Mouse (Mus musculus) thymus, postnatal 10 days (tissue): ENCODE measurements around the gene Sptbn1.

Experiments
- DNase-seq, 2 experiments: peaks; one replicate each; pipeline ENCODE4 v3.0.0; 2021; ENCODE audit warnings: low spot score in 2 of 2

Gene Sptbn1

DNA sequence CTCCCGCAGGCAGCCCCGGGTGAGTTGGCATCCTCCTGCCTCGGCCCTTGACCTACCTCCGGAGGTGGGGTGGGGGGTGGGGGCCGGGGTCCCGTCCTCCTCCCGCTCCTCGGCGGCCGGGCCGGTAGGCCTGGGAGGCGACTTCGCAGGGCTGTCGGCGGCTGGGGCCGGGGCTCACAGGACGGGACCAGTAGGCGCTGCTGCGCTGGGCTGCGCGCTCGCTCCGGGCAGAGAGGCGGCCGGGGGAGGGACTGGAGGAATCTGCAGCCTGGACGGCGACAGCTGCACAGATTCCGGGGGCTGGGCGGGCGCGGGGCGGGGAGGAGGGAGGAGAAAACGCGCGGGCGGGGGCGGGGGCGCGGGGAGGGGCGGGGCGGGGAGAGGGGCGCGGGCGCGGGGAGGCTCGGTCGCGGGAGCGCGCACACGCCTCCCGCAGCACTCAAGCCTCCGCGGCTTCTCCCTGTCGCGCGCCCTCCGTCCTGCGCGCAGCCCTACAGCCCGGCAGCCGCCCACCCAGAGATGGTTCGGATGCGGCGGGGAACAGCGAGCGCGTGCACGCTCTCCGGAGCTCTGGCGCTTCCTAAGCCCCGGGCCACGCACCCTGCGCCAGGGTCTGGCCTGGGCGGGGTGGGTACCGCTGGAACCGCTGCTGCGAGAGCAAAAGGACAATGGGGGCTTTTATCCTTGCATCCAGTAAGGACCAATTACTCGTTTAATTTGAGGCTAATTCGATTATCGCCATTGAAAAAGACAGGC lies at the start of gene Sptbn1:
TSS of gene Sptbn1 (minus strand) at position 284 of the 756 bp plus-strand sequence.
- DNase-seq: peak; percentile 8 to 29

DNA sequence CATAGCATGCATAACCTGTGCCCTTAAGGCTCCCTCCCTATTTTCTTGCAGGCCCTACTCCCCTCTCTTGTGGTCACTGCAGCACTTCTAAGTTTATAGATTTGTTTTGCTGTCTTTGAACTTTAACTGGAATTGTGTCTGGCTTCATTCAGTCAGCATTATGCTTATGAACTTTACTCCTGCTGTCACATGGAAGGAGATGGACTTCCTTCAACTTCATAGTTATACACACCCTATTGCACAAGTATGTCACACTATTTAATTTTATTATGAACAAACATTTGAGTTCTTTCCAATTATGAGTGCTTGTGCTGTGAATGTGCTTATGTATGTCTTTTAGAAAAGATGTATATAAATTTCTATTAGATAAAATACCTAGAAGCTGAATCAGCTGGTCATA lies 26.3 kb upstream of the Sptbn1 start:
- DNase-seq: no peak

DNA sequence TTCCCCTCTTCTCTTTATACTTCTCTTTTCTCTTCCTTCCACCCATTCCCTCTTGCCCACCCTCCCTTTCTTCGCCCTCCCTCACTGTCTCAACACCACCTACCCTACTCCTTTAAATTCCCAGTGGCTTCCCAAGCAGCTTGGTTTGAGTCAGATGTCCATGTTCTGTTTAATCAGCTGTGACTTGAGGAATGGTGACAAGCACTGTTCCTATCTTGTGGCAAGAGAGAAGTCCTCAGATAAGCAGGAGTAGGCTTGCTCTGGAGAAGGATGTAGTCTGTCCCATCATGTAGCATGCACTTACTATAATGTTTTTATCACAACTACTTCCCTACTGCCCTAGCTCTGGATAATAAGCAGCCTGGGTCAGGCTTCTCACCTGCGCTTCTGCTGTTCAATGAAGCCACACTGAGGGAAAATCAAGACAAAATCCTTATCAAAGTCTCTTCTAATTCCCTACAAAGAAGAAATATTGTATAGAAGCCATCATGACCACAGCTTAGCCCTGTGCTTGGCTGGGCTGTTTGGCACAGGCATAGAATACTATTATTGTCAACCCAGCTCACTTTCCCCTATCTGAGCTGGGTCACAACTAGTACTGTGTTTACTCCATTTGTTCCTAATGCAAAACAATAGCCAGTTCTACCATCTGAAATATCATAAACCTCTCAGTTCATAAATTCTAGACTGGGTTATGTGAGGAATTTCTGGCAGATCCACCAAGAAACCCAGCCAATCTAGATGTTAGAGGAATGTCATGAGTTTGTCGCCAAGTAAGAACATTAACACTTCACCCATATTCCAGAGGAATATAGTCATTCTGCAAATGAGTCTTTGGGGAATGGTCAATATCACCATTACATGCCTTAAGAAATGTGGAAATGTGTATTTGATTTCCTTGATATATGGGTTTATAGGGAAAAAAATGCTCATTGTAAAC lies 24.5 kb upstream of the Sptbn1 start:
- no peak for DNase-seq

DNA sequence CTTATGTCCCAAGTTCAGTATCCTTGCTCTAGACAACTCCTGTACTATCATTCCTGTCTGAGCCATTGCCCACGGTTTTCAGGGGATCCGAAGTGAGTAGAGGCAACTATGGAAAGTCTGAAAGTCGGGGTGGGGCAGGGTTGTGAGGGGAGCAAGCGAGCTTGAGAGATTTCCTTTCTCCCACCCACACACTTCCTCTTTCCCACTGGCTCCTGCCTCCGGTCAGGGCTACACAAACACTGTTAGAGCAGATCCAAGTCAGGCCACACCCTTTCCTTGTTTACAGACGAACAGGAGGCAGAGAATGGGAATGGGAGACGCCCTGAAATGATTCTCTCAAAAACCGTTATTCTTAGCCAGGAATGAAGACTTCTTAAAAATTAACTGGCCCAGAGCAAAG lies 23.2 kb upstream of the Sptbn1 start:
- no peak for DNase-seq

GRCm38 (mm10) chr11:30289470-30290431 lies 21.8 kb upstream of the Sptbn1 start:
- no peak for DNase-seq

DNA sequence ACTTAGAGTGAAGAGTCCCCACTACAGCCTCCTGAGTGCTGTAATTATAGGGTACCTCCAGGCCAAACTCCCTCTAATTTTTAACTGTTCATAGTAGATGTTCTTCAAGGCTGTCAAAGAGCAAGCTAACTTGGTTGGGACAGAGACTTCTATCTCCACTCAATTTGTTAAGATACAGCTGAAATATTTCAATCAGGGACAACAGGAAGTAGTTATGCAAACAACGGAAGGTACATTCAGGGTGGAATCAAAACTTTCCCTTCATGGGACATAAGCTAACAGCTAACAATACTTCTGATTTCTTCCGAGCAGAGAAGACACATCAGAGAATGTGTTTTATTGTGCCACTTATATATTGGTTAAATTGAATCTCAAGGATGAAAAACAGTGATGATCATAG lies 20.1 kb upstream of the Sptbn1 start:
- no peak for DNase-seq

GRCm38 (mm10) chr11:30283710-30284109 lies 15.7 kb upstream of the Sptbn1 start:
- DNase-seq: no peak

GRCm38 (mm10) chr11:30281096-30281495 lies 13.1 kb upstream of the Sptbn1 start:
- DNase-seq: no peak

DNA sequence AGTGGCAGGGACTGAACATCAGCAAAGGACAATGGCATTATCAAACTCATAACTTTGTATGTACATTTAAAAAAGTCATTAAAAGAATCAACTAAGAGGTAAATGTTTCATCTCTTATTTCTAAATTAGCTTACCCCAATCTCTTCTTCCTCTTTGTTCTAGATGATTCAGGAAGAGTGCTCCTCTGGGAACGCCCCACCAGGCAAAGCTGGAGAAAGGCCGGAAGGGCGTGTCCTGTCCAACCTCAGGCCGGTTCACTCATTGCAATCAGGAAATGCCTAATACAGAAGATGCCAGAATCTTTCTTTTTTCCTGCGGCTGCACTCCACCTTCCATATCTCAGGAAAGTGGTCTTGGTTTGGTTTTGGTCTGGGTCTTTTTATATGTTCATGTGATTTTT lies 11.3 kb upstream of the Sptbn1 start:
- DNase-seq: no peak

- no peak for DNase-seq
These were observed 7.6 kb upstream of the Sptbn1 start for GRCm38 (mm10) chr11:30275436-30276031.

GRCm38 (mm10) chr11:30269524-30269923 lies 1.5 kb upstream of the Sptbn1 start:
- DNase-seq: no peak

GRCm38 (mm10) chr11:30268648-30269375 lies 837 bp upstream of the Sptbn1 start:
- no peak for DNase-seq

GRCm38 (mm10) chr11:30267036-30267891 lies 711 bp downstream of the Sptbn1 start:
- DNase-seq: peak; percentile 8 to 10

DNA sequence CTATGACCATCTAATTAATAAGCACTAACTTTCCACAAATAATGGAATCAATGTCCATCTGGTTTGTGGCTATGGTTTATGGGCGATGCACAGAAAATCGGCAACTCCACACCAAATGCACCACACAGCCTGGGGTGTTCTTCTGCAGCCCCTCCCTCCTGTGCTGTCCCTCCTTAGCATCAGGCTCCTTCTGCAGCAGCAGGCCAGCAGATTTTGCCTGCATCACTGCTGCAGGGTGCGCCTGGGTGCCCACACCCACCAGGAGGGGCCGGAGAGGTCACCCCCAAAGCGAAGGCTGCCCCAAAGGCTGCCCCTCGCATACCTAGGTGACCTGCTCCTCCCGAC lies 1.3 kb downstream of the Sptbn1 start:
- DNase-seq: no peak

- no peak for DNase-seq
These were observed 2.3 kb downstream of the Sptbn1 start for GRCm38 (mm10) chr11:30265666-30266065.

GRCm38 (mm10) chr11:30263627-30264026 lies 4.3 kb downstream of the Sptbn1 start:
- no peak for DNase-seq

- DNase-seq: no peak
These were observed 9.1 kb downstream of the Sptbn1 start for GRCm38 (mm10) chr11:30258739-30259350.

DNA sequence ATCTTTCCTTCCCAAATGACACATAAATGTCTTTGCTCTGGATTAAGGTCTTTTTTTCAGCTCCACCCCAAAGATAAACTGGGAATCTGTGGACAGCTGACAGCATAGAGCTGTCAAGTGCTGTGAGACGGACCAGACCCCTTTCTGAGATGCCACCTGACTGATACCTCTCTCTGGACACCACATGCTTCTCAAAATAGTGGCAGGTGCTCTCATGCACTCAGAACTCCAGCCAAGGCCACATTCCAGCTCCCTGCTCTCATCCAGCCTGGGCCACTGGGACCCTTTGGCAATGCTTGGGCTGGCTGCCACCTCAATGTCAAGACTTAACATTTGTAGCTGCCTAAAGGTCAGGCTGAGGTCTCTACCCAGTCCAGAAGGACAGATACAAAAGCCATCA lies 10.2 kb downstream of the Sptbn1 start:
- DNase-seq: no peak

GRCm38 (mm10) chr11:30257085-30257484 lies 10.9 kb downstream of the Sptbn1 start:
- DNase-seq: no peak
